8 mouse cellular contexts compared by ENCODE assay signal in genomic region chr4:137727506-137728187, GRCm38 (mm10).
DNase-seq lines count a peak whose midpoint lies in the region; ATAC-seq and TF ChIP-seq lines count a peak whose summit lies in the region.

No protein-coding gene starts in this region.

- H3K27me3 ChIP-seq in forebrain, postnatal 0 days (ENCODE audit: insufficient read depth, low read length), result no peaks in the 10 kb centered on the region
- peaks cover 27% of the 10 kb centered on the region for H3K27me3 ChIP-seq in limb, embryonic 11.5 days (ENCODE audit: control insufficient read depth, insufficient read depth, low read length)
- peaks cover 18% of the 10 kb centered on the region; the same call in 1 of the 2 replicates for H3K27me3 ChIP-seq in neural tube, embryonic 11.5 days (ENCODE audit: control insufficient read depth, insufficient read depth, low read length)

- H3K4me2 ChIP-seq in forebrain, postnatal 0 days (ENCODE audit: low read depth), result peak overlapping the region; percentile 56; the same call in 1 of the 2 replicates
- peak overlapping the region; percentile 32 for H3K4me2 ChIP-seq in limb, embryonic 11.5 days (ENCODE audit: low read depth, severe bottlenecking)
- peak overlapping the region; percentile 2; the same call in 1 of the 2 replicates for H3K4me2 ChIP-seq in neural tube, embryonic 11.5 days (ENCODE audit: low read depth)

- WGBS in forebrain, postnatal 0 days, result 11% methylated on average over 18 of the region's 18 CpGs
- WGBS in limb, embryonic 11.5 days, result 0% methylated on average over 16 of the region's 18 CpGs
- 0% methylated on average over 12 of the region's 18 CpGs for WGBS in neural tube, embryonic 11.5 days

- no peak for TF ChIP-seq CTCF in brain, embryonic 14.5 days (IDR thresholded peaks at IDR 0.05; ENCODE audit: borderline replicate concordance, extremely low read depth, insufficient read depth, insufficient read length)
- no peak for TF ChIP-seq CTCF in forebrain, postnatal 0 days (IDR thresholded peaks at IDR 0.05; ENCODE audit: low read depth)

- H3K36me3 ChIP-seq in forebrain, postnatal 0 days (ENCODE audit: insufficient read depth), result peaks cover 6% of the 10 kb centered on the region; the same call in 1 of the 2 replicates
- H3K36me3 ChIP-seq in limb, embryonic 11.5 days (ENCODE audit: control insufficient read depth, insufficient read depth, low read length), result no peaks in the 10 kb centered on the region
- H3K36me3 ChIP-seq in neural tube, embryonic 11.5 days (ENCODE audit: control insufficient read depth, insufficient read depth, low read length), result no peaks in the 10 kb centered on the region

- peaks cover 11% of the 10 kb centered on the region; the same call in 1 of the 2 replicates for H3K4me1 ChIP-seq in forebrain, postnatal 0 days (ENCODE audit: insufficient read depth)
- peaks cover 23% of the 10 kb centered on the region for H3K4me1 ChIP-seq in limb, embryonic 11.5 days (ENCODE audit: control insufficient read depth, insufficient read depth, low read length)
- peaks cover 15% of the 10 kb centered on the region for H3K4me1 ChIP-seq in neural tube, embryonic 11.5 days (ENCODE audit: control insufficient read depth, insufficient read depth, low read length)

- peak; percentile 32; the same call in 1 of the 2 replicates for ATAC-seq in forebrain, postnatal 0 days
- ATAC-seq in limb, embryonic 11.5 days (ENCODE audit: insufficient number of reproducible peaks, low FRiP score, low TSS enrichment, low read depth), result peak; percentile 53; the same call in 1 of the 2 replicates
- 0 out of 2 replicates have a peak, but pooled peaks have one; percentile 11 for ATAC-seq in neural tube, embryonic 11.5 days (ENCODE audit: insufficient read depth, low FRiP score, low TSS enrichment)

- intact Hi-C loops in heart, postnatal 10 days (cut with DNase I), result no loop called here

- DNase-seq in heart, adult 11 months, result peak; percentile 92
- no peak for DNase-seq in heart, postnatal 10 days
- DNase-seq in brain, embryonic 14.5 days (ENCODE audit: low read depth), result peak; percentile 83
- peak; percentile 68 for DNase-seq in forebrain, postnatal 0 days
- DNase-seq in limb, embryonic 11.5 days (ENCODE audit: low spot score), result peak; percentile 80
- peak; percentile 75 for DNase-seq in neural tube, embryonic 11.5 days (ENCODE audit: low spot score)
- DNase-seq in urinary bladder, adult 2 months (ENCODE audit: low spot score), result no peak
- no peak for DNase-seq in ovary, postnatal 36 days (ENCODE audit: low spot score)

- no peak overlapping the region for H3K4me3 ChIP-seq in forebrain, postnatal 0 days (ENCODE audit: low read depth, low read length)
- no peak overlapping the region for H3K4me3 ChIP-seq in limb, embryonic 11.5 days (ENCODE audit: low read depth, low read length)
- no peak overlapping the region for H3K4me3 ChIP-seq in neural tube, embryonic 11.5 days (ENCODE audit: low read depth, low read length)

- H3K9me3 ChIP-seq in forebrain, postnatal 0 days (ENCODE audit: low read length), result no peaks in the 10 kb centered on the region
- no peaks in the 10 kb centered on the region for H3K9me3 ChIP-seq in limb, embryonic 11.5 days (ENCODE audit: control insufficient read depth, low read length)
- no peaks in the 10 kb centered on the region for H3K9me3 ChIP-seq in neural tube, embryonic 11.5 days (ENCODE audit: control insufficient read depth, low read length)

- H3K9ac ChIP-seq in forebrain, postnatal 0 days, result no peak overlapping the region
- no peak overlapping the region for H3K9ac ChIP-seq in limb, embryonic 11.5 days (ENCODE audit: low read length)
- H3K9ac ChIP-seq in neural tube, embryonic 11.5 days (ENCODE audit: low read length), result no peak overlapping the region

- no peak overlapping the region for H3K27ac ChIP-seq in forebrain, postnatal 0 days (ENCODE audit: low read depth, low read length)
- H3K27ac ChIP-seq in limb, embryonic 11.5 days (replicated peaks; ENCODE audit: low read depth, low read length), result no peak overlapping the region; the same call in 1 of the 2 replicates
- H3K27ac ChIP-seq in neural tube, embryonic 11.5 days (ENCODE audit: low read depth, low read length), result no peak overlapping the region

- TF ChIP-seq POLR2A in brain, embryonic 14.5 days (IDR thresholded peaks at IDR 0.05; ENCODE audit: borderline replicate concordance, extremely low read depth, insufficient read depth, insufficient read length, poor library complexity, severe bottlenecking), result no peak

Comparison
In these comparisons a context has a peak if more than half of its experiments do, and no peak if none do; other contexts are left out.
1. DNase-seq: peak in heart, adult 11 months (single experiment), brain, embryonic 14.5 days (single experiment), forebrain, postnatal 0 days (single experiment), limb, embryonic 11.5 days (single experiment) and neural tube, embryonic 11.5 days (single experiment); none in heart, postnatal 10 days (0 of 2), urinary bladder, adult 2 months (single experiment) and ovary, postnatal 36 days (single experiment).
2. H3K4me2 ChIP-seq: peak in every context shown above with its lines; median percentile 56 in forebrain, postnatal 0 days; 32 in limb, embryonic 11.5 days; 2 in neural tube, embryonic 11.5 days.
3. Peak in every context shown above with its lines, with median percentiles within 50 percentile points of each other: ATAC-seq.